Mouse (Mus musculus): ENCODE results near the gene Immp2l. TPM values are rescaled to one million over a fixed set of nuclear protein-coding genes. Genes with fewer than 3 reads are reported as not detected.

Immp2l gene
- polyA plus RNA-seq, 1 experiment from 2014 or later = 6.3 TPM

- H3K4me2 ChIP-seq (ENCODE audit: low read length) = no peak overlapping the region
- no peaks in the 10 kb centered on the region for H3K36me3 ChIP-seq (ENCODE audit: control insufficient read depth, insufficient read depth, low read length)
- H3K4me1 ChIP-seq (ENCODE audit: control insufficient read depth, insufficient read depth, low read length) = peaks cover 7% of the 10 kb centered on the region; the same call in 1 of the 2 replicates
- H3K27me3 ChIP-seq (replicated peaks; ENCODE audit: control insufficient read depth, insufficient read depth, low read length) = no peaks in the 10 kb centered on the region
- H3K9me3 ChIP-seq (replicated peaks; ENCODE audit: control insufficient read depth, low read length) = no peaks in the 10 kb centered on the region
- no peak for DNase-seq (ENCODE audit: low spot score)
- no peak for ATAC-seq
- no peak overlapping the region for H3K4me3 ChIP-seq (ENCODE audit: low read depth, low read length)
- H3K27ac ChIP-seq (ENCODE audit: low read depth, low read length) = no peak overlapping the region
- 15% methylated on average over 3 of the region's 3 CpGs for WGBS
- no peak overlapping the region for H3K9ac ChIP-seq (ENCODE audit: low read length)
Measured at GRCm38 (mm10) chr12:41307015-41307414, 283.1 kb downstream of the Immp2l start.

- Histone ChIP-seq H3K4me2 (ENCODE audit: low read length) (no peak overlapping the region), H3K9me3 (replicated peaks; ENCODE audit: control insufficient read depth, low read length) (no peaks in the 10 kb centered on the region), H3K4me3 (ENCODE audit: low read depth, low read length) (no peak overlapping the region), H3K36me3 (ENCODE audit: control insufficient read depth, insufficient read depth, low read length) (no peaks in the 10 kb centered on the region), H3K27me3 (replicated peaks; ENCODE audit: control insufficient read depth, insufficient read depth, low read length) (no peaks in the 10 kb centered on the region), H3K27ac (ENCODE audit: low read depth, low read length) (peak overlapping the region; percentile 33; the same call in 1 of the 2 replicates), H3K9ac (ENCODE audit: low read length) (no peak overlapping the region), H3K4me1 (ENCODE audit: control insufficient read depth, insufficient read depth, low read length) (peaks cover 7% of the 10 kb centered on the region; the same call in 1 of the 2 replicates)
- WGBS = 6% methylated on average over 6 of the region's 6 CpGs
- ATAC-seq (peak; percentile 94), DNase-seq (ENCODE audit: low spot score) (peak; percentile 78)
Measured at GRCm38 (mm10) chr12:41308726-41309680, 285.1 kb downstream of the Immp2l start.

GRCm38 (mm10) chr12:41313391-41313790 is 289.5 kb downstream of the Immp2l start:
- DNase-seq (ENCODE audit: low spot score) (no peak), ATAC-seq (no peak)
- 89% methylated on average over 6 of the region's 6 CpGs for WGBS
- Histone ChIP-seq H3K27me3 (replicated peaks; ENCODE audit: control insufficient read depth, insufficient read depth, low read length) (no peaks in the 10 kb centered on the region), H3K27ac (ENCODE audit: low read depth, low read length) (no peak overlapping the region), H3K4me1 (ENCODE audit: control insufficient read depth, insufficient read depth, low read length) (peaks cover 15% of the 10 kb centered on the region), H3K4me2 (ENCODE audit: low read length) (no peak overlapping the region), H3K36me3 (ENCODE audit: control insufficient read depth, insufficient read depth, low read length) (no peaks in the 10 kb centered on the region), H3K9me3 (replicated peaks; ENCODE audit: control insufficient read depth, low read length) (no peaks in the 10 kb centered on the region), H3K4me3 (ENCODE audit: low read depth, low read length) (no peak overlapping the region), H3K9ac (ENCODE audit: low read length) (no peak overlapping the region)

GRCm38 (mm10) chr12:41314811-41315461 is 291.0 kb downstream of the Immp2l start:
- no peaks in the 10 kb centered on the region for H3K36me3 ChIP-seq (ENCODE audit: control insufficient read depth, insufficient read depth, low read length)
- DNase-seq (ENCODE audit: low spot score) (peak; percentile 52), ATAC-seq (peak; percentile 73)
- no peaks in the 10 kb centered on the region for H3K27me3 ChIP-seq (replicated peaks; ENCODE audit: control insufficient read depth, insufficient read depth, low read length)
- H3K9ac ChIP-seq (ENCODE audit: low read length) = peak overlapping the region; percentile 29
- no peak overlapping the region for H3K27ac ChIP-seq (ENCODE audit: low read depth, low read length)
- H3K4me3 ChIP-seq (ENCODE audit: low read depth, low read length) = no peak overlapping the region
- peaks cover 10% of the 10 kb centered on the region for H3K4me1 ChIP-seq (ENCODE audit: control insufficient read depth, insufficient read depth, low read length)
- H3K9me3 ChIP-seq (replicated peaks; ENCODE audit: control insufficient read depth, low read length) = no peaks in the 10 kb centered on the region
- WGBS = 2% methylated on average over 11 of the region's 11 CpGs
- peak overlapping the region; percentile 31 for H3K4me2 ChIP-seq (ENCODE audit: low read length)

- H3K9me3 ChIP-seq (replicated peaks; ENCODE audit: control insufficient read depth, low read length) = no peaks in the 10 kb centered on the region
- WGBS = 57% methylated on average over 4 of the region's 4 CpGs
- DNase-seq (ENCODE audit: low spot score) (no peak), ATAC-seq (peak; percentile 38; the same call in 1 of the 2 replicates)
- H3K27ac ChIP-seq (ENCODE audit: low read depth, low read length) = no peak overlapping the region
- peaks cover 10% of the 10 kb centered on the region for H3K4me1 ChIP-seq (ENCODE audit: control insufficient read depth, insufficient read depth, low read length)
- H3K9ac ChIP-seq (ENCODE audit: low read length) = no peak overlapping the region
- no peak overlapping the region for H3K4me3 ChIP-seq (ENCODE audit: low read depth, low read length)
- no peaks in the 10 kb centered on the region for H3K36me3 ChIP-seq (ENCODE audit: control insufficient read depth, insufficient read depth, low read length)
- no peaks in the 10 kb centered on the region for H3K27me3 ChIP-seq (replicated peaks; ENCODE audit: control insufficient read depth, insufficient read depth, low read length)
- H3K4me2 ChIP-seq (ENCODE audit: low read length) = no peak overlapping the region
Measured at GRCm38 (mm10) chr12:41315871-41316270, 292.0 kb downstream of the Immp2l start.

- DNase-seq (ENCODE audit: low spot score) (no peak), ATAC-seq (no peak)
- Histone ChIP-seq H3K27me3 (replicated peaks; ENCODE audit: control insufficient read depth, insufficient read depth, low read length) (no peaks in the 10 kb centered on the region), H3K27ac (ENCODE audit: low read depth, low read length) (no peak overlapping the region), H3K4me2 (ENCODE audit: low read length) (no peak overlapping the region), H3K9ac (ENCODE audit: low read length) (no peak overlapping the region), H3K4me1 (ENCODE audit: control insufficient read depth, insufficient read depth, low read length) (peaks cover 10% of the 10 kb centered on the region), H3K4me3 (ENCODE audit: low read depth, low read length) (no peak overlapping the region), H3K9me3 (replicated peaks; ENCODE audit: control insufficient read depth, low read length) (no peaks in the 10 kb centered on the region), H3K36me3 (ENCODE audit: control insufficient read depth, insufficient read depth, low read length) (no peaks in the 10 kb centered on the region)
- 46% methylated on average over 4 of the region's 4 CpGs for WGBS
Measured at GRCm38 (mm10) chr12:41316426-41316825, 292.5 kb downstream of the Immp2l start.

- WGBS = 84% methylated on average over 2 of the region's 2 CpGs
- Histone ChIP-seq H3K4me1 (ENCODE audit: control insufficient read depth, insufficient read depth, low read length) (peaks cover 10% of the 10 kb centered on the region), H3K27ac (ENCODE audit: low read depth, low read length) (no peak overlapping the region), H3K4me2 (ENCODE audit: low read length) (no peak overlapping the region), H3K9me3 (replicated peaks; ENCODE audit: control insufficient read depth, low read length) (no peaks in the 10 kb centered on the region), H3K27me3 (replicated peaks; ENCODE audit: control insufficient read depth, insufficient read depth, low read length) (no peaks in the 10 kb centered on the region), H3K4me3 (ENCODE audit: low read depth, low read length) (no peak overlapping the region), H3K36me3 (ENCODE audit: control insufficient read depth, insufficient read depth, low read length) (no peaks in the 10 kb centered on the region), H3K9ac (ENCODE audit: low read length) (no peak overlapping the region)
- no peak for ATAC-seq
- peak; percentile 42 for DNase-seq (ENCODE audit: low spot score)
Measured at GRCm38 (mm10) chr12:41317431-41317830, 293.5 kb downstream of the Immp2l start.

- Histone ChIP-seq H3K9me3 (replicated peaks; ENCODE audit: control insufficient read depth, low read length) (no peaks in the 10 kb centered on the region), H3K4me3 (ENCODE audit: low read depth, low read length) (no peak overlapping the region), H3K27me3 (replicated peaks; ENCODE audit: control insufficient read depth, insufficient read depth, low read length) (no peaks in the 10 kb centered on the region), H3K27ac (ENCODE audit: low read depth, low read length) (no peak overlapping the region), H3K4me2 (ENCODE audit: low read length) (no peak overlapping the region), H3K36me3 (ENCODE audit: control insufficient read depth, insufficient read depth, low read length) (no peaks in the 10 kb centered on the region), H3K4me1 (ENCODE audit: control insufficient read depth, insufficient read depth, low read length) (no peaks in the 10 kb centered on the region), H3K9ac (ENCODE audit: low read length) (no peak overlapping the region)
- DNase-seq (ENCODE audit: low spot score) (no peak), ATAC-seq (no peak)
- 50% methylated on average over 1 of the region's 1 CpGs for WGBS
Measured at GRCm38 (mm10) chr12:41322018-41322417, 298.1 kb downstream of the Immp2l start.

- no peak for ATAC-seq
- Histone ChIP-seq H3K4me1 (ENCODE audit: control insufficient read depth, insufficient read depth, low read length) (no peaks in the 10 kb centered on the region), H3K9me3 (replicated peaks; ENCODE audit: control insufficient read depth, low read length) (no peaks in the 10 kb centered on the region), H3K9ac (ENCODE audit: low read length) (no peak overlapping the region), H3K27ac (ENCODE audit: low read depth, low read length) (no peak overlapping the region), H3K27me3 (replicated peaks; ENCODE audit: control insufficient read depth, insufficient read depth, low read length) (no peaks in the 10 kb centered on the region), H3K36me3 (ENCODE audit: control insufficient read depth, insufficient read depth, low read length) (no peaks in the 10 kb centered on the region), H3K4me2 (ENCODE audit: low read length) (no peak overlapping the region), H3K4me3 (ENCODE audit: low read depth, low read length) (no peak overlapping the region)
- WGBS = 80% methylated on average over 2 of the region's 2 CpGs
- DNase-seq (ENCODE audit: low spot score) = peak; percentile 0
Measured at GRCm38 (mm10) chr12:41324418-41324817, 300.5 kb downstream of the Immp2l start.

All from forebrain, embryonic 14.5 days (tissue).